Mouse (Mus musculus) monocyte, adult 59 days (primary cell): ENCODE measurements around the gene Caps2. TPM values are rescaled to one million over a fixed set of nuclear protein-coding genes. Genes with fewer than 3 reads are reported as not detected.

Experiments used
- total RNA-seq, 2 experiments: library from RNA; stranded (reverse); gene quantifications; one replicate each; pipeline ENCODE4 v1.2.4; 2023

Caps2 gene
- total RNA-seq = not detected

GRCm38 (mm10) chr10:112163168-112163766, at the start of gene Caps2:
Caps2 (plus strand) TSS chr10:112163621.

GRCm38 (mm10) chr10:112159882-112160560, 3.4 kb upstream of the Caps2 start, which contains the start of gene Glipr1l3:
Glipr1l3 (minus strand) TSS chr10:112160327.

Other genes with a start within 250 kb of the Caps2 start
- gene Krr1, start 191.0 kb upstream of the Caps2 start, total RNA-seq = 10 to 100 TPM; 29.6 to 33.3 TPM
- 100 to 1,000 TPM; 137 to 164 TPM for gene Glipr1, start 161.0 kb upstream of the Caps2 start, total RNA-seq
- gene Glipr1l1, start 103.4 kb upstream of the Caps2 start, total RNA-seq = not detected
- not detected for gene Glipr1l2, start 80.3 kb upstream of the Caps2 start, total RNA-seq
- gene Glipr1l3, start 3.3 kb upstream of the Caps2 start, total RNA-seq = not detected
- gene Kcnc2, start 107.5 kb downstream of the Caps2 start, total RNA-seq = not detected